Mouse (Mus musculus): ENCODE data around the gene Gm3115.
"Not testable (repeated sequence)": the region's sequence is repeated elsewhere in the genome, so short reads cannot be mapped to it uniquely, and the experiment has no call there.

Gene Gm3115

DNA sequence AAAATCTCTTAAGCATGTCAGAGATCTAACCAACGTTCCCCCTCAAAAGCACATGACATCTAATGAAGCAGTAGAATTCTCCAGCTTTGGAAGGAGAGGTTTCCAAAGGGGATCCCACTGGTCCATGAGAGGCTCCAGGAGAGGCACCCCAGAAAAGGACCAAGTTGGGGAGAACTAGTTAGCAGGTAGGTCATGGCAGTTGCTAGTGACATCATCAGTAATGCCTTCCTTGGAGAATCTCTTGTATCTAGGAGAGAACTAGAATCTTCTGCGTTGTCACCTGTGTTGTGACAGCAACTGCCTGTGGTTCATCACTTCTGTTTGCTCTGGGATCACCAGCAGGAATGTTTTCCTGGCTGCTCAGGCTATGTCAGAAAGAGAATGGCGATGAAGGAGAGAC is at the start of gene Gm3115:
Gm3115 (plus strand) TSS at position 301 of the 400 bp plus-strand sequence.
- not testable (repeated sequence) for DNase-seq (ENCODE audit: low spot score)

DNA sequence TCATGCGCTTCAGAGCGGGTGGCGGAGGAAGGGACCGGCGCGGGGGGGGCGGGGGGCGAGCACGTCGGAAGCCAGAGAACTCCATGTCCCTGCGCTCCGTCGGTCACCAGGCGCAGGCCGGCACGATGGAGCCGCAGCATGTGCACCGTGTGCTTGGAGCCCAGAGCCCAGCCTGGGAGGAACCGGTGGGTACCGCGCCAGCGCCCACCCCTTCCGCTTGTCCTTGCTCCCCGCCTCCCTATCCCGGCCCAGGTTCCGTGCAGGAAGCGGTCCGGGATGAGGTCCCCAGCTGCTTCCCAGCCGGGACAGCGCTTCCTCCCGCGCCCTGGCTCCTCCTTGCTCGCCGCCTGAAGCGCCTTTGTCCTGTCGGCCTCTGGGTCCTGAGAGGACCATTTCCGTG is 26.5 kb downstream of the Gm3115 start, which contains the start of gene Gm8108:
Gm8108 (plus strand) TSS at position 101 of the 400 bp plus-strand sequence.
- DNase-seq (ENCODE audit: low spot score), result peak; percentile 2

DNA sequence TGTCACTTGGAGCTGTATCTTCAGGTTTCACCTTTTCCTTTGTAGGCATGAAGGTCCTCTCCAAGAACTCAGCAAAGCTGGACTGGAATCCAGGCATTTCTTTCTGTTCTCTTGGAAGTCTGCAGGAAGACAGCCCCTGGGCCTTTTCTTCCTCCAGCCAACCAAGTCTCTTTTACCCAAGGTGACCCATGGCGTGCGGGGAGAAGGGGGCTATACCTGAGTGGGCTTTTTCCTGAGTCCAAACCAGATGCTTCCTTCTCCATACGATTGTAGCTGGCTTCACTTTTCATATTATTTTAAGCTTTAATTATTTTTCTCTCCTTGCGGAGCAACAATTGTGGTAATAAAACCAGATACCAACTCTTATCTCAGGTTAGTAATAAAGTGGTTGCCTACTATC is 57.7 kb downstream of the Gm3115 start:
- not testable (repeated sequence) for DNase-seq (ENCODE audit: low spot score)

Measured in testis, postnatal 14 days (tissue).